Mouse (Mus musculus): Measurements from ENCODE around the gene Ndufa4l2.

The Ndufa4l2 gene

GRCm38 (mm10) chr10:127526681-127527080, 11.9 kb downstream of the Ndufa4l2 start:
- no peak for DNase-seq (ENCODE audit: low spot score)

GRCm38 (mm10) chr10:127527481-127527880, 12.7 kb downstream of the Ndufa4l2 start:
- no peak for DNase-seq (ENCODE audit: low spot score)

- DNase-seq (ENCODE audit: low spot score), result no peak
Observed at GRCm38 (mm10) chr10:127530945-127531344, 16.2 kb downstream of the Ndufa4l2 start.

- no peak for DNase-seq (ENCODE audit: low spot score)
Observed at GRCm38 (mm10) chr10:127531548-127531947, 16.8 kb downstream of the Ndufa4l2 start.

GRCm38 (mm10) chr10:127534036-127534928, 19.5 kb downstream of the Ndufa4l2 start, which contains the start of gene Nxph4:
Gene Nxph4 (minus strand): TSS chr10:127534559.
- DNase-seq (ENCODE audit: low spot score), result no peak

GRCm38 (mm10) chr10:127534929-127535384, 20.2 kb downstream of the Ndufa4l2 start:
- DNase-seq (ENCODE audit: low spot score), result no peak

- peak; percentile 46 for DNase-seq (ENCODE audit: low spot score)
Observed at GRCm38 (mm10) chr10:127536586-127537314, 22.0 kb downstream of the Ndufa4l2 start.

GRCm38 (mm10) chr10:127537854-127538583, 23.3 kb downstream of the Ndufa4l2 start:
- DNase-seq (ENCODE audit: low spot score), result peak; percentile 50

- DNase-seq (ENCODE audit: low spot score), result no peak
Observed at GRCm38 (mm10) chr10:127541510-127541909, 26.7 kb downstream of the Ndufa4l2 start.

- no peak for DNase-seq (ENCODE audit: low spot score)
Observed at GRCm38 (mm10) chr10:127542084-127542483, 27.3 kb downstream of the Ndufa4l2 start.

GRCm38 (mm10) chr10:127542720-127543119, 28.0 kb downstream of the Ndufa4l2 start:
- no peak for DNase-seq (ENCODE audit: low spot score)

- DNase-seq (ENCODE audit: low spot score), result no peak
Observed at GRCm38 (mm10) chr10:127543916-127544315, 29.1 kb downstream of the Ndufa4l2 start.

- DNase-seq (ENCODE audit: low spot score), result no peak
Observed at GRCm38 (mm10) chr10:127544375-127544774, 29.6 kb downstream of the Ndufa4l2 start.

- no peak for DNase-seq (ENCODE audit: low spot score)
Observed at GRCm38 (mm10) chr10:127546505-127546904, 31.7 kb downstream of the Ndufa4l2 start.

GRCm38 (mm10) chr10:127548236-127548635, 33.5 kb downstream of the Ndufa4l2 start:
- DNase-seq (ENCODE audit: low spot score), result no peak

GRCm38 (mm10) chr10:127549892-127550291, 35.1 kb downstream of the Ndufa4l2 start:
- DNase-seq (ENCODE audit: low spot score), result no peak

- DNase-seq (ENCODE audit: low spot score), result no peak
Observed at GRCm38 (mm10) chr10:127555703-127556102, 40.9 kb downstream of the Ndufa4l2 start.

GRCm38 (mm10) chr10:127557397-127557796, 42.6 kb downstream of the Ndufa4l2 start:
- no peak for DNase-seq (ENCODE audit: low spot score)

GRCm38 (mm10) chr10:127561145-127561544, 46.4 kb downstream of the Ndufa4l2 start:
- DNase-seq (ENCODE audit: low spot score), result no peak

- DNase-seq (ENCODE audit: low spot score), result no peak
Observed at GRCm38 (mm10) chr10:127563840-127564239, 49.1 kb downstream of the Ndufa4l2 start.

GRCm38 (mm10) chr10:127564301-127564700, 49.5 kb downstream of the Ndufa4l2 start:
- no peak for DNase-seq (ENCODE audit: low spot score)
